Mouse (Mus musculus) hindbrain, embryonic 16.5 days (tissue): ENCODE data around the gene Gm28539. TPM values are rescaled to one million over a fixed set of nuclear protein-coding genes. Genes with fewer than 3 reads are reported as not detected.
"Not testable (repeated sequence)": the region's sequence is repeated elsewhere in the genome, so short reads cannot be mapped to it uniquely, and the experiment has no call there.

ENCODE experiments used
- ATAC-seq: fragments of 200-750 bp; cut with Nextera tagmentation; 2 replicates; pipeline ENCODE4 v1.8.0; 2017; ENCODE audit warnings: moderate TSS enrichment, moderate library complexity
- H3K27ac ChIP-seq: fragments of 300-500 bp; sonication (generic); 2 replicates; pipeline ENCODE4 v1.5.1; 2014; ENCODE audit warnings: low read depth, mild to moderate bottlenecking, control low read depth, low read length, moderate library complexity
- H3K27me3 ChIP-seq: fragments of 300-500 bp; sonication (generic); replicated peaks from 2 replicates; pipeline ENCODE4 v1.6.1; 2014; ENCODE audit warnings: low read length; ENCODE audit not compliant: control insufficient read depth, insufficient read depth
- H3K36me3 ChIP-seq: fragments of 300-500 bp; sonication (generic); 2 replicates; pipeline ENCODE4 v1.6.1; 2014; ENCODE audit warnings: mild to moderate bottlenecking, low read length, moderate library complexity, mixed read lengths; ENCODE audit not compliant: control insufficient read depth, insufficient read depth
- H3K4me1 ChIP-seq: fragments of 300-500 bp; sonication (generic); 2 replicates; pipeline ENCODE4 v1.6.1; 2014; ENCODE audit warnings: low read depth, low read length; ENCODE audit not compliant: control insufficient read depth, insufficient read depth
- H3K4me2 ChIP-seq: fragments of 300-500 bp; sonication (generic); 2 replicates; pipeline ENCODE4 v1.6.1; 2014; ENCODE audit warnings: mild to moderate bottlenecking, low read length, control low read depth, moderate library complexity
- H3K4me3 ChIP-seq: fragments of 300-500 bp; sonication (generic); 2 replicates; pipeline ENCODE4 v1.5.1; 2014; ENCODE audit warnings: mild to moderate bottlenecking, low read length, control low read depth, moderate library complexity
- H3K9ac ChIP-seq: fragments of 300-500 bp; sonication (generic); 2 replicates; pipeline ENCODE4 v1.6.1; 2014; ENCODE audit warnings: low read depth, mild to moderate bottlenecking, control low read depth, low read length, moderate library complexity
- H3K9me3 ChIP-seq: fragments of 300-500 bp; sonication (generic); 2 replicates; pipeline ENCODE4 v1.6.1; 2014; ENCODE audit warnings: mild to moderate bottlenecking, low read length, moderate library complexity; ENCODE audit not compliant: control insufficient read depth
- WGBS: fragments of 180-500 bp; shearing (Covaris S2); extraction: QIAGEN DNeasy Blood & Tissue Kit; methylation state at CpG from one replicate; pipeline ENCODE4 v1.1.7; 2014; 5-methylcytosine and 5-hydroxymethylcytosine counted together
- polyA plus RNA-seq: library from polyadenylated mRNA; unstranded; fragments of >200 nt; fragmentation: Nextera tagmentation; extraction: Ambion mirVana; gene quantifications from 2 replicates; pipeline ENCODE4 v1.2.1, GENCODE M21; 2015

The Gm28539 gene
- polyA plus RNA-seq, 1 experiment from 2014 or later, result not detected

DNA sequence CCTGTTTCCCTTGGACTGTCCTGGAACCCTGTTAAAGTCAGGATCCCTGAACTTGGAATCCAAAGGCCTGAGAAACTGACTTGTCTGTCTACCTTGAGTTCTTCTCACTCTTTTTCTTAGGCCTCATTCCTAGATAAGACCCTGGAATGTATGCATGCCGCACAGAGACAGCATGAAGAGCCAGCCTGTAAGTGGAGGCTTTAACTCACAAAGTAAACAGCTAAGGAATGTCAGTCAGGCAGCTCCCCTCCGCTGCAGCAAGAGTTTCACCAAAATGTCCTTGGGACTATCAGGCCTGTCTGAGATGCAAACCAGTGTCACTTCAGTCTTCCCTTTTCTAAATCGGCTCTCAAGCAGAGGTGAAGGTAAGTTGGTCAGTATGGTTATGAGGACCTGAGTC lies 134.5 kb downstream of the Gm28539 start:
- ATAC-seq, result no peak
- WGBS, result 92% methylated on average over 3 of the region's 3 CpGs
- no peaks in the 10 kb centered on the region for H3K9me3 ChIP-seq
- no peak overlapping the region for H3K4me2 ChIP-seq
- H3K9ac ChIP-seq, result no peak overlapping the region
- no peak overlapping the region for H3K27ac ChIP-seq
- no peak overlapping the region for H3K4me3 ChIP-seq
- H3K27me3 ChIP-seq, result no peaks in the 10 kb centered on the region
- no peaks in the 10 kb centered on the region for H3K4me1 ChIP-seq
- H3K36me3 ChIP-seq, result peaks cover 22% of the 10 kb centered on the region

DNA sequence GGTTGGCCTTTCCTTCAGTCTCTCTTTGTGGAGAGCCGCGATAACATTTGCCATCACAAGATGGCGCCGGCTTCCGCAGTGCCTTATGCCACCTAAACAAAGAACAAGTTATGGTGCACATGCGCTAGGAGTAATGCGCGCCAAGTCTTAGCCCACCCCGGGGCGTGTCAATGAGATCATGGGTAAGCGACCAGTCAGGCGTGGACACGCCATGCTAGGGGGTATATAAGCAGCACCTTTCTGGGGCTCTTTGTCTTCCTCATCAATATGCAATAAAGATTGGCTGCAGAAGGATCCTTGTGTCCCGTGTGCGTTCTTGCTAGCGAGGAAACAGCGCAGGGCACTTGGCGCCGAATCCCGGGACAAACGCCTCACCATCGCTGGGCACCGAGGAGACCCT lies 139.3 kb downstream of the Gm28539 start:
- not testable (repeated sequence) for H3K4me1 ChIP-seq, H3K27me3 ChIP-seq, H3K36me3 ChIP-seq, H3K4me2 ChIP-seq, H3K9ac ChIP-seq, ATAC-seq, H3K9me3 ChIP-seq, H3K4me3 ChIP-seq, H3K27ac ChIP-seq
- WGBS, result 80% methylated on average over 23 of the region's 23 CpGs

DNA sequence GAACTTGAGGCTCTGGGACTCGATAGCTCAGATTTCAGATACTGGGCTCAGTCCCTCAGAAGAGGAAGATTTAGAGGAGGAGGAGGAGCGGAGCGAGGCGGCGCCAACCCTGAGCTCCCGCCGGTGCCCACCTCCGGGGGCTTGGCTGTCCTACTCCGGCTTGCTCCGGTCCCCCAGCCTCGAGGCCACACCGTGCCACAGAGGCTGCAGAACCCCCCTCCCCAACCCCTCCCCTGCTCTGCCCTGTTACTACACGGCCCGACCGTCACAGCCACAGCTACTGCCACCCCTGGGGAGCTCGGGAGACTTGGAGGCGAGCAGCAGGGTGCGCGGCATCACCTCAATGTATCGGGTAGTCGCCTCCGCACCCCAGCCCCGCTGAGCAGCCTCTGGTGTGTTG lies 139.9 kb downstream of the Gm28539 start:
- H3K36me3 ChIP-seq, result 0 out of 2 replicates have a peak, but pooled peaks cover 2% of the 10 kb centered on the region
- H3K4me3 ChIP-seq, result 0 out of 2 replicates have a peak overlapping the region, but pooled peaks have one; percentile 2

DNA sequence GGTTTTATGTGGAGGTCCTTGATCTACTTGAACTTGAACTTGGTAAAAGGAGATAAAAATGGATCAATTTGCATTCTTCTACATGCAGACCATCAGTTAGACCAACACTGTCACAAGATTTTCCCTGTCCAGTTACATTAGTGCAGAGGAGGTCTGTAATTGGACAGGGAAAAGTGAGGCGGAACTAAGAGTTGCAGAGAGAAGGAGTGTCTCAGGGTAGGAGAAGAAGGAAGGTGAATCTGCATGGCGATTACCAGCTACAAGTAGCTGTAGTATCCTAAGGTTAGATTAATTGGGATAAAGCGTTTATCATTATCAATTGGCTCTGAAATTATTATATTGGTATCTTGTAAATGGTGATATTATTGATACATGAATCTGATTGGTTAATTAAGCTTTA lies 150.0 kb downstream of the Gm28539 start:
- H3K4me1 ChIP-seq, result no peaks in the 10 kb centered on the region
- no peaks in the 10 kb centered on the region for H3K36me3 ChIP-seq
- H3K4me2 ChIP-seq, result no peak overlapping the region
- H3K9me3 ChIP-seq, result no peaks in the 10 kb centered on the region
- 95% methylated on average over 3 of the region's 3 CpGs for WGBS
- no peak overlapping the region for H3K9ac ChIP-seq
- no peak overlapping the region for H3K27ac ChIP-seq
- H3K4me3 ChIP-seq, result no peak overlapping the region
- no peak for ATAC-seq
- no peaks in the 10 kb centered on the region for H3K27me3 ChIP-seq

More for the DNA sequence above, 139.9 kb downstream of the Gm28539 start:
- H3K27ac ChIP-seq, result no peak overlapping the region
- no peak; the same call in 1 of the 2 replicates for ATAC-seq
- H3K4me1 ChIP-seq, result no peaks in the 10 kb centered on the region
- no peak overlapping the region for H3K9ac ChIP-seq
- WGBS, result 80% methylated on average over 23 of the region's 23 CpGs
- no peak overlapping the region for H3K4me2 ChIP-seq
- 0 out of 2 replicates have a peak, but pooled peaks cover 2% of the 10 kb centered on the region for H3K9me3 ChIP-seq
- H3K27me3 ChIP-seq, result no peaks in the 10 kb centered on the region

DNA sequence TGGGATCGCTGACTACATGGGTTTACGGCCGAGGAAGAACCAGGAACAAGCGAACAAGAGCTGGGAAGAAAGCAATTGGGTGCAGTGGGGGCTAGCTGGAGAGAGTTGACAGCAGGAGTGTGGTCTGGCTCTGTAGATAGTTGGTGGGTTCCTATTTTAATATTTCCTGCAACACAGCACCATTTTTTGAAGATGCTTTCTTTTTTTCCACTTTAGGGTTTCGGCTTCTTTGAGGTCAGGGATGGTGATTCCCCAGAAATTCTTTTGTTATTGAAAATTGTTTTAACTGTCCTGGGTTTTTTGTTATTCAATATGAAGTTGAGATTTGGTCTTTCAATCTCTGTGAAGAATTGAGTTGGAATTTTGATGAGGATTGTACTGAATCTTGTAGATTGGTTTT lies 150.5 kb downstream of the Gm28539 start:
- Histone ChIP-seq H3K36me3 (no peaks in the 10 kb centered on the region), H3K4me2 (no peak overlapping the region), H3K9me3 (no peaks in the 10 kb centered on the region), H3K4me1 (no peaks in the 10 kb centered on the region), H3K4me3 (no peak overlapping the region), H3K27ac (no peak overlapping the region), H3K27me3 (no peaks in the 10 kb centered on the region), H3K9ac (no peak overlapping the region)
- no peak for ATAC-seq
- WGBS, result 90% methylated on average over 5 of the region's 5 CpGs

DNA sequence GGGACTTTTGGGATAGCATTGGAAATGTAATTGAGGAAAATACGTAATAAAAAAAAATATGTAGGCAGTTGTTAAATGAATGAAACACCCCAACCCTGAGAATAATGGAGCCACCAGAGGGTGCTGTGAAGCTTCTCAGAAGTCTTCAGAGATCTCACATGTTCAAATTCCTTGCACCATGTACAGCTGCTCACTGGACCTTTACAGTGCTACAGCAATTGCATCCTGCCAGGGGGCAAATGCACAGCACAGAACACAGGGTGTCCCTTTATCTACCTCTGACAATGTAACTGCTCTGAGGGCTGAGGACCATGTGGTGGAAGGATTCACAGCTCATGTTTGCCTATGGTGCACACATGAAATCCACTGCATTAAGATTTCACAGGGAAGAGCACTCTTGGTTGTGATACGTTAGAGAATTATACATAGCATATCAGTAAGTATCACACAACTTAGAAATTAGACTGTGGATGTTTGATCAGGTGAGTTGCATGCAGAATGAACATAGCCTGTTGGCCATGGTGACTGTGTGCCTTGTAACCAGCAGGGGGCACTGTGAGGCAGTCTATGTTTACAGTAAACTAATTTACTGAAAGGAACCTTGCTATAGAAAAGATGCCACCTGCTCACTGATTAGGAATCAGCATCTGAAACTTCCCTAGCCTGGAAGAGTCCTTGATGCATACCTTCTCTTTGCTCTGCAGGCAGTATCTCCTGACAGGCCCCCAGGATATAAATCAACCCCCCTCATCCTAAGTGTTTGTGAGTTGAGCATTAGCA lies 166.4 kb downstream of the Gm28539 start:
- not testable (repeated sequence) for H3K9me3 ChIP-seq, H3K36me3 ChIP-seq, H3K4me2 ChIP-seq, H3K27me3 ChIP-seq, ATAC-seq, H3K4me1 ChIP-seq, H3K27ac ChIP-seq, H3K4me3 ChIP-seq, H3K9ac ChIP-seq
- WGBS, result 52% methylated on average over 2 of the region's 2 CpGs

DNA sequence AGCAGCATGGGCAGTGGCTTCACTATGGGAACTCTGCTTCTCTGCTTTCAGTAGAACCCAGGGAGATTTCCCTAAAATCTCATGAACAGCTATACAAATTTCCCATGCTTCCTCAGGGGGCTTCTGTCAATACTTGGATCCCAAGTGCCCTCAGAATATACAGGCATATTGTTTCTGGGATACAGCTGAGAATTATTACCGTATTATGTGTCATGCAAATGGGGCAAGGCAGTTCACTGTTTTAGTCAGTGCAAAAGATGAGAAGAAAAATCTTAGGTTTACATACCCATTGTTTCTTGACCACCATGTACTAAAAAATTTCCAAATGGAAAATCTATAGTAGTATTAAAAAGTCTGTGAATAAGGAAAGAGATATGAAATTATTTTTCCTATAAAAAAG lies 167.4 kb downstream of the Gm28539 start:
- no peaks in the 10 kb centered on the region for H3K27me3 ChIP-seq
- no peak overlapping the region for H3K4me2 ChIP-seq
- no peak overlapping the region for H3K27ac ChIP-seq
- H3K4me3 ChIP-seq, result no peak overlapping the region
- WGBS, result 76% methylated on average over 1 of the region's 1 CpGs
- H3K9ac ChIP-seq, result no peak overlapping the region
- no peaks in the 10 kb centered on the region for H3K9me3 ChIP-seq
- ATAC-seq, result no peak
- H3K36me3 ChIP-seq, result no peaks in the 10 kb centered on the region
- no peaks in the 10 kb centered on the region for H3K4me1 ChIP-seq

DNA sequence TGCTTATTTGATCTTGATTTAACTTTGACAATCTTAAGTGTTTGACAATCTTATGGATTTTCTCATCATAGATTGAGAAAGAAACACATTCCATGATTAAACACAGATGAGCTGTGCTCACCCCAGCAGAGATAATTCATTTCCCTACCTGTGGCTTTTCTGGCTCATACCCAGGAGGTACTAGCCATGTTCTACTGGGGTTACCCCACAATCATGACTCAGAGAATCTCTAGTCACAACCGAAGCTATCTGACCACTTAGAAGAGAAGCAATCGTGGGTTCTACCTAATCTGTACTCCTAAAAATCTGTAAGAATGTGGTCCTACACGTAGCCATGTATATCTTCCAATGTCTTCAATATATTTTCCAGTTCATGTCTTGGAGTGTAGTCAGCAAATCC lies 168.9 kb downstream of the Gm28539 start:
- H3K4me2 ChIP-seq, result no peak overlapping the region
- no peak overlapping the region for H3K4me3 ChIP-seq
- no peak for ATAC-seq
- H3K27ac ChIP-seq, result no peak overlapping the region
- no peaks in the 10 kb centered on the region for H3K27me3 ChIP-seq
- H3K9me3 ChIP-seq, result no peaks in the 10 kb centered on the region
- H3K36me3 ChIP-seq, result no peaks in the 10 kb centered on the region
- WGBS, result 77% methylated on average over 3 of the region's 3 CpGs
- H3K9ac ChIP-seq, result no peak overlapping the region
- no peaks in the 10 kb centered on the region for H3K4me1 ChIP-seq
